Mouse (Mus musculus) embryonic facial prominence, embryonic 11.5 days (tissue): ENCODE data around the gene Chic1. TPM values are rescaled to one million over a fixed set of nuclear protein-coding genes. Genes with fewer than 3 reads are reported as not detected.

Experiments
- ATAC-seq: fragments of 200-750 bp; cut with Nextera tagmentation; replicated peaks from 2 replicates; pipeline ENCODE4 v1.8.0; 2017; ENCODE audit warnings: low read depth; ENCODE audit not compliant: insufficient number of reproducible peaks, low FRiP score, low TSS enrichment
- DNase-seq: peaks from one replicate; pipeline ENCODE4 v3.0.0-alpha.2; 2015; ENCODE audit warnings: low spot score
- H3K27ac ChIP-seq: fragments of 300-500 bp; sonication (generic); replicated peaks from 2 replicates; pipeline ENCODE4 v1.5.1; 2014; ENCODE audit warnings: mild to moderate bottlenecking, low read depth, low read length, control low read depth
- H3K27me3 ChIP-seq: fragments of 300-500 bp; sonication (generic); 2 replicates; pipeline ENCODE4 v1.6.1; 2014; ENCODE audit warnings: mild to moderate bottlenecking, low read length, moderate library complexity, mixed read lengths; ENCODE audit not compliant: control insufficient read depth, insufficient read depth
- H3K36me3 ChIP-seq: fragments of 300-500 bp; sonication (generic); replicated peaks from 2 replicates; pipeline ENCODE4 v1.6.1; 2014; ENCODE audit warnings: low read depth, mild to moderate bottlenecking, low read length, moderate library complexity, mixed read lengths; ENCODE audit not compliant: control insufficient read depth, insufficient read depth
- H3K4me1 ChIP-seq: fragments of 300-500 bp; sonication (generic); 2 replicates; pipeline ENCODE4 v1.6.1; 2014; ENCODE audit warnings: low read length, mixed read lengths; ENCODE audit not compliant: control insufficient read depth, insufficient read depth
- H3K4me2 ChIP-seq: fragments of 300-500 bp; sonication (generic); 2 replicates; pipeline ENCODE4 v1.6.1; 2014; ENCODE audit warnings: low read depth, mild to moderate bottlenecking, control low read depth, low read length, moderate library complexity
- H3K4me3 ChIP-seq: fragments of 300-500 bp; sonication (generic); 2 replicates; pipeline ENCODE4 v1.5.1; 2014; ENCODE audit warnings: low read depth, low read length, control low read depth
- H3K9ac ChIP-seq: fragments of 300-500 bp; sonication (generic); replicated peaks from 2 replicates; pipeline ENCODE4 v1.6.1; 2014; ENCODE audit warnings: mild to moderate bottlenecking, control low read depth, low read length
- H3K9me3 ChIP-seq: fragments of 300-500 bp; sonication (generic); replicated peaks from 2 replicates; pipeline ENCODE4 v1.6.1; 2016; ENCODE audit warnings: mild to moderate bottlenecking, low read length, inconsistent platforms, mixed read lengths; ENCODE audit not compliant: control insufficient read depth
- WGBS: fragments of 180-500 bp; shearing (Covaris S2); extraction: QIAGEN DNeasy Blood & Tissue Kit; methylation state at CpG from one replicate; pipeline ENCODE4 v1.1.7; 2014; 5-methylcytosine and 5-hydroxymethylcytosine counted together
- polyA plus RNA-seq: library from polyadenylated mRNA; unstranded; fragments of >200 nt; fragmentation: Nextera tagmentation; extraction: Ambion mirVana; gene quantifications from 2 replicates; pipeline ENCODE4 v1.2.1, GENCODE M21; 2014

The Chic1 gene
- polyA plus RNA-seq, 1 experiment from 2014 or later, result 4.1 TPM

- Histone ChIP-seq H3K4me1 (no peaks in the 10 kb centered on the region), H3K36me3 (no peaks in the 10 kb centered on the region), H3K9me3 (no peaks in the 10 kb centered on the region), H3K4me3 (no peak overlapping the region), H3K27ac (no peak overlapping the region), H3K27me3 (no peaks in the 10 kb centered on the region), H3K9ac (no peak overlapping the region), H3K4me2 (no peak overlapping the region)
- no peak for ATAC-seq
- DNase-seq, result no peak
- WGBS, result 57% methylated on average over 3 of the region's 3 CpGs
These were observed 14.7 kb upstream of the Chic1 start for GRCm38 (mm10) chrX:103341369-103342113.

- Histone ChIP-seq H3K9me3 (no peaks in the 10 kb centered on the region), H3K27ac (no peak overlapping the region), H3K9ac (no peak overlapping the region), H3K36me3 (no peaks in the 10 kb centered on the region), H3K27me3 (peaks cover 5% of the 10 kb centered on the region), H3K4me2 (0 out of 2 replicates have a peak overlapping the region, but pooled peaks have one; percentile 16), H3K4me3 (peak overlapping the region; percentile 56), H3K4me1 (no peaks in the 10 kb centered on the region)
- DNase-seq (no peak), ATAC-seq (no peak)
- 53% methylated on average over 5 of the region's 5 CpGs for WGBS
These were observed 492 bp upstream of the Chic1 start for GRCm38 (mm10) chrX:103355784-103356183.

- Histone ChIP-seq H3K4me2 (peak overlapping the region; percentile 40), H3K4me1 (no peaks in the 10 kb centered on the region), H3K27ac (no peak overlapping the region), H3K36me3 (no peaks in the 10 kb centered on the region), H3K9me3 (no peaks in the 10 kb centered on the region), H3K4me3 (peak overlapping the region; percentile 56), H3K9ac (peak overlapping the region; percentile 67), H3K27me3 (peaks cover 5% of the 10 kb centered on the region)
- DNase-seq (peak; percentile 7), ATAC-seq (peak; percentile 83)
- 9% methylated on average over 24 of the region's 24 CpGs for WGBS
These were observed 523 bp downstream of the Chic1 start for GRCm38 (mm10) chrX:103356761-103357236.

GRCm38 (mm10) chrX:103366201-103366600 lies 9.9 kb downstream of the Chic1 start:
- H3K4me3 ChIP-seq, result no peak overlapping the region
- no peaks in the 10 kb centered on the region for H3K27me3 ChIP-seq
- no peaks in the 10 kb centered on the region for H3K9me3 ChIP-seq
- H3K36me3 ChIP-seq, result no peaks in the 10 kb centered on the region
- no peak overlapping the region for H3K4me2 ChIP-seq
- no peak overlapping the region for H3K9ac ChIP-seq
- H3K27ac ChIP-seq, result no peak overlapping the region
- H3K4me1 ChIP-seq, result no peaks in the 10 kb centered on the region
- no peak for DNase-seq
- WGBS, result 60% methylated on average over 5 of the region's 5 CpGs
- ATAC-seq, result no peak

GRCm38 (mm10) chrX:103368650-103369049 lies 12.4 kb downstream of the Chic1 start:
- ATAC-seq (no peak), DNase-seq (no peak)
- no peaks in the 10 kb centered on the region for H3K9me3 ChIP-seq
- H3K36me3 ChIP-seq, result no peaks in the 10 kb centered on the region
- no peak overlapping the region for H3K4me3 ChIP-seq
- H3K4me1 ChIP-seq, result no peaks in the 10 kb centered on the region
- WGBS, result 89% methylated on average over 3 of the region's 3 CpGs
- H3K4me2 ChIP-seq, result no peak overlapping the region
- H3K27me3 ChIP-seq, result no peaks in the 10 kb centered on the region
- no peak overlapping the region for H3K9ac ChIP-seq
- no peak overlapping the region for H3K27ac ChIP-seq

- Histone ChIP-seq H3K9ac (no peak overlapping the region), H3K4me3 (no peak overlapping the region), H3K27ac (no peak overlapping the region), H3K9me3 (no peaks in the 10 kb centered on the region), H3K27me3 (no peaks in the 10 kb centered on the region), H3K4me2 (no peak overlapping the region), H3K36me3 (no peaks in the 10 kb centered on the region), H3K4me1 (no peaks in the 10 kb centered on the region)
- ATAC-seq (no peak), DNase-seq (no peak)
- WGBS, result 79% methylated on average over 2 of the region's 2 CpGs
These were observed 14.9 kb downstream of the Chic1 start for GRCm38 (mm10) chrX:103371221-103371620.

GRCm38 (mm10) chrX:103371627-103372026 lies 15.4 kb downstream of the Chic1 start:
- WGBS, result 38% methylated on average over 2 of the region's 2 CpGs
- no peaks in the 10 kb centered on the region for H3K36me3 ChIP-seq
- no peak overlapping the region for H3K27ac ChIP-seq
- peak; percentile 38 for DNase-seq
- H3K4me2 ChIP-seq, result no peak overlapping the region
- no peak overlapping the region for H3K4me3 ChIP-seq
- no peaks in the 10 kb centered on the region for H3K27me3 ChIP-seq
- no peak overlapping the region for H3K9ac ChIP-seq
- H3K4me1 ChIP-seq, result no peaks in the 10 kb centered on the region
- ATAC-seq, result no peak
- no peaks in the 10 kb centered on the region for H3K9me3 ChIP-seq

GRCm38 (mm10) chrX:103374250-103374649 lies 18.0 kb downstream of the Chic1 start:
- DNase-seq (peak; percentile 20), ATAC-seq (no peak)
- Histone ChIP-seq H3K36me3 (no peaks in the 10 kb centered on the region), H3K27me3 (no peaks in the 10 kb centered on the region), H3K4me2 (no peak overlapping the region), H3K9me3 (no peaks in the 10 kb centered on the region), H3K9ac (no peak overlapping the region), H3K27ac (no peak overlapping the region), H3K4me3 (no peak overlapping the region), H3K4me1 (no peaks in the 10 kb centered on the region)
- 61% methylated on average over 5 of the region's 5 CpGs for WGBS
